In the genomic region with DNA sequence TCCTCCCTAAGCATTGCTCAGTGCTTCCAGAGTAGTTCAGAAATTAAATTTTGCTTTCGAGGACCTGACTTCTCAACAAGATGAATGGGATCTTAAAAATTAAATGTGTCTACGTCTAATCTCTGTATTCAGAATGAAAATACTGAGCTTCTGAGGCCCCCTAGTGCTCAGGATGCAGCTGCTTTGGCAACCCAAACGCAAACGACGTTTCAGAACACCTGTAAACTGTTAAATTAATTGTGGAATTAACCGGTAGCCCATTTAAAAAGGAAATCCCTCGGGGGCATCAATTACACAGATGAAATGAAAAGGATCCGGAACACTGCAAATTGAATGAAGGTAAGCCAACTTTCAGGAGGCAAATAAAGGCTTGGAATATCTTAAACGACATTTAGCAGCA, we compare ENCODE assay signal across 12 mouse cellular contexts. TPM values are rescaled to one million over a fixed set of nuclear protein-coding genes. Genes with fewer than 3 reads are reported as not detected.
DNase-seq lines count a peak whose midpoint lies in the region; ATAC-seq and TF ChIP-seq lines count a peak whose summit lies in the region.
"Had no signal": no experiment of that assay in that cellular context is flagged by ENCODE, and none has a peak within 500 bp of the region (broad histone marks: within the 10 kb centered on the region; RNA-seq: fewer than 3 reads in every experiment).

No protein-coding gene starts in this region.

- H3K4me1 ChIP-seq in kidney, postnatal 0 days (replicated peaks; ENCODE audit: insufficient read depth, low read length): no peaks in the 10 kb centered on the region
- H3K4me1 ChIP-seq in kidney, embryonic 14.5 days (ENCODE audit: control insufficient read depth, insufficient read depth, low read length): no peaks in the 10 kb centered on the region
- H3K4me1 ChIP-seq: hindbrain, embryonic 13.5 days; limb, embryonic 15.5 days had no signal

- no peaks in the 10 kb centered on the region for H3K9me3 ChIP-seq in kidney, postnatal 0 days (replicated peaks; ENCODE audit: low read length)
- H3K9me3 ChIP-seq in kidney, embryonic 14.5 days (ENCODE audit: control insufficient read depth, low read length): no peaks in the 10 kb centered on the region
- H3K9me3 ChIP-seq: hindbrain, embryonic 13.5 days; limb, embryonic 15.5 days had no signal

- H3K4me2 ChIP-seq in kidney, postnatal 0 days (ENCODE audit: low read length): no peak overlapping the region
- H3K4me2 ChIP-seq in kidney, embryonic 14.5 days (replicated peaks; ENCODE audit: low read depth, low read length): no peak overlapping the region
- H3K4me2 ChIP-seq: hindbrain, embryonic 13.5 days; limb, embryonic 15.5 days had no signal

- H3K27me3 ChIP-seq in kidney, postnatal 0 days (ENCODE audit: insufficient read depth, low read length): no peaks in the 10 kb centered on the region
- no peaks in the 10 kb centered on the region for H3K27me3 ChIP-seq in kidney, embryonic 14.5 days (ENCODE audit: control insufficient read depth, insufficient read depth, low read length)

- no peaks in the 10 kb centered on the region for H3K36me3 ChIP-seq in kidney, postnatal 0 days (ENCODE audit: insufficient read depth, low read length)
- no peaks in the 10 kb centered on the region for H3K36me3 ChIP-seq in kidney, embryonic 14.5 days (ENCODE audit: control insufficient read depth, insufficient read depth, low read length)
- H3K36me3 ChIP-seq: hindbrain, embryonic 13.5 days; limb, embryonic 15.5 days had no signal

- no peak overlapping the region for H3K27ac ChIP-seq in kidney, postnatal 0 days
- H3K27ac ChIP-seq in kidney, embryonic 14.5 days (ENCODE audit: low read depth, low read length): no peak overlapping the region
- H3K27ac ChIP-seq: hindbrain, embryonic 13.5 days; limb, embryonic 15.5 days had no signal

- H3K9ac ChIP-seq in kidney, postnatal 0 days (ENCODE audit: low read depth, low read length): no peak overlapping the region
- H3K9ac ChIP-seq in kidney, embryonic 14.5 days (ENCODE audit: low read depth, low read length): no peak overlapping the region
- H3K9ac ChIP-seq: hindbrain, embryonic 13.5 days; limb, embryonic 15.5 days had no signal

- no peak overlapping the region for H3K4me3 ChIP-seq in kidney, postnatal 0 days (replicated peaks; ENCODE audit: low read depth, low read length)
- H3K4me3 ChIP-seq in kidney, embryonic 14.5 days (ENCODE audit: low read length): no peak overlapping the region
- H3K4me3 ChIP-seq: erythroblast, embryonic 14.5 days; hindbrain, embryonic 13.5 days; limb, embryonic 15.5 days; myocyte had no signal

- WGBS in kidney, postnatal 0 days: 25% methylated on average over 9 of the region's 9 CpGs
- 37% methylated on average over 9 of the region's 9 CpGs for WGBS in kidney, embryonic 14.5 days

- TF ChIP-seq CTCF in kidney, postnatal 0 days (IDR thresholded peaks at IDR 0.05; ENCODE audit: low read depth): peak; percentile 69

- ATAC-seq in kidney, postnatal 0 days (replicated peaks; ENCODE audit: low FRiP score, low read depth): no peak
- ATAC-seq in kidney, embryonic 14.5 days (ENCODE audit: low FRiP score, low TSS enrichment): no peak

- peak; percentile 8 for DNase-seq in adrenal gland, postnatal 25 days
- DNase-seq in adrenal gland, adult 2 months: no peak
- DNase-seq in kidney, postnatal 0 days (ENCODE audit: low spot score): peak; percentile 59
- DNase-seq in thymus, postnatal 0 days (ENCODE audit: low spot score): peak; percentile 22
- DNase-seq in thymus, adult 18-20 months: no peak
- DNase-seq in spleen, postnatal 36 days (ENCODE audit: low spot score in 2 of 2): no peak
- no peak for DNase-seq in heart, adult 18-20 months

RNA-seq across cellular contexts. Expression of a gene that starts 42.9 kb away (rescaled TPM):
- total RNA-seq in adrenal gland, postnatal 25 days (2021): 3.7 and 5.6 TPM in 2 replicates
- 10 to 100 TPM in 1 of 2 experiments, 1 to 10 TPM in 1; 5.6 to 14.7 TPM for total RNA-seq in adrenal gland, adult 2 months (2021)
- polyA plus RNA-seq in adrenal gland, adult 2 months (2012; rRNA removed): 0.95 and 1.3 TPM in 2 replicates
- 0.78 and 0.87 TPM in 2 replicates for polyA plus RNA-seq in kidney, postnatal 0 days (2015; fragmentation: Nextera tagmentation; extraction: Ambion mirVana)
- 0.24 and 0.50 TPM in 2 replicates for polyA plus RNA-seq in kidney, embryonic 14.5 days (2014; fragmentation: Nextera tagmentation; extraction: Ambion mirVana)
- polyA plus RNA-seq in thymus, postnatal 0 days (2015; fragmentation: Nextera tagmentation; extraction: Ambion mirVana): 0.22 and 0.39 TPM in 2 replicates
- 1 to 10 TPM; 1.2 to 3.3 TPM for total RNA-seq in heart, adult 18-20 months (2021)
- polyA plus RNA-seq: erythroblast, embryonic 14.5 days had no signal

Comparison
In these comparisons a context has a peak if more than half of its experiments do, and no peak if none do; other contexts are left out.
1. DNase-seq: peak in adrenal gland, postnatal 25 days (single experiment), kidney, postnatal 0 days (single experiment) and thymus, postnatal 0 days (single experiment); none in adrenal gland, adult 2 months (single experiment), thymus, adult 18-20 months (0 of 2), spleen, postnatal 36 days (0 of 2) and heart, adult 18-20 months (0 of 2).